Mouse (Mus musculus): Measurements from ENCODE around the gene Chrd.

DNA sequence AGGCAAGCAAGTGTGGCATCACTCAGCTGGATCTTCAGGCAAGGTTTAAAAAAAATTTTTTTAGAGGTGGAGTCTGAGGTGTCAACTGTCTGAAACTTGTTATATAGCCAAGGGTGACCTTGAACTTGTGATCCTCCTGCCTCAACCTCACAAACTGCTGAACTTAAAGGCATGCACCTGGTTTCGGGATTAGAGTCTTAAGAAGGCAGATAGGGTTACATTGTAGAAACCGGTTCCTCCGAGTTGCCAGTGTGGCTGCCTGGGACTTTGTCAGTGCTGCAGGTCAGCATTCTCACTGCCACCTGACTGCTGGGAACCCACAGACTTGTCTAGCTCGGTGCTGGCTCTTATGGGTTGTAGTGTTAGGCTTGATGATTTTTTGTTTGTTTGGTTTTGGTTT is 9.7 kb upstream of the Chrd start:
- no peak for TF ChIP-seq POLR2A (IDR thresholded peaks at IDR 0.05; ENCODE audit: extremely low read depth, insufficient read depth, low read length)
- TF ChIP-seq CTCF (IDR thresholded peaks at IDR 0.05; ENCODE audit: extremely low read depth, insufficient read depth, low read length), result no peak

All from cortical plate, adult 2 months (tissue).